Mouse (Mus musculus): Measurements from ENCODE around the gene E030018B13Rik. TPM values are rescaled to one million over a fixed set of nuclear protein-coding genes. Genes with fewer than 3 reads are reported as not detected.

Gene E030018B13Rik
- polyA plus RNA-seq, 1 experiment from 2014 or later: not detected

Other genes starting within 250 kb of the E030018B13Rik start
- gene Klf13, start 22.1 kb downstream of the E030018B13Rik start, polyA plus RNA-seq (2016; fragmentation: Nextera tagmentation; extraction: Ambion mirVana): 31.7 and 33.4 TPM in 2 replicates
- gene Trpm1, start 237.0 kb downstream of the E030018B13Rik start, polyA plus RNA-seq (2016; fragmentation: Nextera tagmentation; extraction: Ambion mirVana): 2.0 and 6.1 TPM in 2 replicates

Measured in hindbrain, embryonic 10.5 days (tissue).